Mouse (Mus musculus) cerebellum, postnatal 25 days (tissue): ENCODE measurements around the gene Stmn1.
"Not testable (repeated sequence)": the region's sequence is repeated elsewhere in the genome, so short reads cannot be mapped to it uniquely, and the experiment has no call there.

Source experiments
- DNase-seq, 2 experiments: peaks; one replicate each; pipeline ENCODE4 v3.0.0; 2021; ENCODE audit warnings: mixed read lengths in 2 of 2

The Stmn1 gene

DNA sequence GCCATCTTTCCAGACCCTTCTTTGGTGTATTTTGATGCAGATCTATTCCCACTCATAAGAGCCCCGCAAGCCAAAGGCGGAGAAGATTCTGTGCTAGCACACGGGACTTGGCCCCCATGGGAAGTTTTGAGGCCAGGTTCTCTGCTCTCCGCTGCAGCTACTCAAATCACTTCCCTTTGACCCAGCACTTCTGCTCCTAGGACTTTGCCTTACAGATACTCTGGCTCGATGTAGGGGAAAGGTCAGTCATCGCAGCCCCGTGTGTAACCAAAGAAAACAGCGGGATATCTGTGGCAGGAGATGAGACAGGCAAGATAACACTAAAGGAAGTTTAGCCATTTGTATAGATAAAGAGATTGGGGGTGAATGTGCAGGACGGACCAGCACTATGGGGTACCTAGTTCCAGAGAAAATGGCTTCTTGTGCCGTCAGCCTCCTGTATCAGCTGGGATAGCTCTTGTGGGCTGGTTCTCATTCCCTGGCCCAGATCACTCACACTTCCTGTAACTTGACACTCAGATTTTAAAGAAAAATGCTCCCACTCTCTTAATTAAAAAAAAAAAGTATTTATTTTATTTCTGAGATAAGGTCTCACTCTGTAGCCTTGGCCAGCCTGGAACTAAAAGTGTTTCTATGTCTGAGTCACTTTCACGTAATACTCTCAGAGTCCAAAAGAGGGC, 22.0 kb downstream of the Stmn1 start:
- DNase-seq: no peak

DNA sequence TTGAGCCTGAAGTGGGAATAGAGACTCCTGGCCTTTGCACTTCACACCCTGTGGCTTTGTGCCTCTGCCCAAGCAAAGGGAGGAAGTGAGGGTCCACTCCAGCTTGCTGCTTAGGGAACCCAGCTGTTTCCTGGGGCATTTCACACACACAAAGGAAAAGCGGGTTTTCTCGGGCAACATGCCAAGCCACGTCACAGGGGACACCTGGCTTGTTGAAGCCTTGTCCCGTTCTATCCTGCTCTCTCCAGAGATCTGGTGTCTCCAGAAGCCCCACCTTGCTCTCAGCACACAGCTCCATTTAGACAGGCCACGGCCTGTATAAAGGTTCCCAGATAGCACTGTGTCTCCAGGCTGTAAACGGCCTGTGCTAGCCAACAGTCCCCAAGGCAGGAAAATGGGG, 23.6 kb downstream of the Stmn1 start:
- peak in 1 of 2 experiments; percentile 47 for DNase-seq

DNA sequence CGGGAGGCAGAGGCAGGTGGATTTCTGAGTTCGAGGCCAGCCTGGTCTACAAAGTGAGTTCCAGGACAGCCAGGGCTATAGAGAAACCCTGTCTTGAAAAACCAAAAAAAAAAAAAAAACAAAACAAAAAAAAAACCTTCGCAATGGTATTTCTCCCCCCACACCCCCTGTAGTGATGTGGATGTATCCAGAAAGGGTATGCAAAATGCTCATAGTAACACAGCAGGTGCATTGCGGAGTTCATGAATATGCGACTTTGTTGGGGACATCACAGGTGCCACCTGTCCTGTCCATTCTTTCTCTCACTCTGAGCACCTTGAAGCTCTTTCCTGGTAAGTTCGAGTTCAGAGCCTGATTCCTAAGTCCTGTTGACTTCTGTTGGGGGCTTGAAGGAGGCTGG, 26.0 kb downstream of the Stmn1 start:
- DNase-seq: not testable (repeated sequence)

DNA sequence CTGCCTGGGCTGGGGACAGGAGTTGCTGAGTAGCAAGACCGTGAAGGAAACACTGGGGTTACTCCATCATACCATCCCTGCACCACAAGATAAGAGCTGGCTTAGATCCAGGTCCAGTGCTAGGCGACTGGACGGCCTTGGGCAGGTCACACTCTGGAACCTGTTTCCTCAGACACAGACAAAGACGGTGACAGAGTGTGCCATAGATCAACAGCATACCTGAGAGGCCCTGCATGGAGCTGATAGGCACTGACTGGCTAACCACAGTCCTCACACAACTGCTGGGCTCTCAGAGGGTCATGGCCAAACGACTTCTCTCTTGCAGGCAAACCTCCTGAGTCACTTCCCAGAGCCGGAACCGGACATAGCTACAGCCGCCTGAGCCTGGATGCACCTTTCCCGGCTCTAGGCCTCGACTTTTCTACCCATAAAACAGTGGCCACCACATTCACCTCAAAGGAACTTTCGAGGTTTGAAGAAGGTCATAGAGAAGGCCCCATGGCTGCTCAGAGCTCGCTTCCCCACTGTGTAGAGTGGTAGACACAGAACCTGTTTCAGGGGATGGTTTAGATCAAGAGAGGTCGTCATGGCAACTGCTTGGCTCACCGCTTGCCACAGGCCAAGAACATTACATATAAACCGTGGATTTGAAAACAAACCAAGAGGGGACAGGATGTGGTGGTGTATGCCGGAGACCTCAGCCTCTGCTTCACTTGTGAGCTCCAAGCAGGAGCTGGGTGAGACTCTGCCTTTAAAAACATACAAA, 26.8 kb downstream of the Stmn1 start:
- peak in 1 of 2 experiments; percentile 30 for DNase-seq

DNA sequence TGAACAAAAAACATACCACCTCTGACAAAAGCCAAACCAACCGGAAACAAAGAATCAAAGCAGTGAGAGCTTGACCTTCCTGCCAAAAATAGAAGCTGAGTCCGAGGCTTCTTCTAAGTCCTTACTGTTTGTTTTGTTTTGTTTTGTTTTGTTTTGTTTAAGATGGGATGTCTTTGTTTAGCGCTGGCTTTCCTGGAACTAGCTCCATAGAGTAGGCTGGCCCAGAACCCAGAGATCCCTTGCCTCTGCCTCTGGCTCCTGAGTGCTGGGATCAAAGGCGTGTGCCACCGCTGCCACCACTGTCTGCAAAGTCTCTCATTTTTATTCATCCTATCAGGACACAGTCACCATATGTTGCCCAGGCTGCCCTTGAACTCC, 27.4 kb downstream of the Stmn1 start:
- no peak for DNase-seq

DNA sequence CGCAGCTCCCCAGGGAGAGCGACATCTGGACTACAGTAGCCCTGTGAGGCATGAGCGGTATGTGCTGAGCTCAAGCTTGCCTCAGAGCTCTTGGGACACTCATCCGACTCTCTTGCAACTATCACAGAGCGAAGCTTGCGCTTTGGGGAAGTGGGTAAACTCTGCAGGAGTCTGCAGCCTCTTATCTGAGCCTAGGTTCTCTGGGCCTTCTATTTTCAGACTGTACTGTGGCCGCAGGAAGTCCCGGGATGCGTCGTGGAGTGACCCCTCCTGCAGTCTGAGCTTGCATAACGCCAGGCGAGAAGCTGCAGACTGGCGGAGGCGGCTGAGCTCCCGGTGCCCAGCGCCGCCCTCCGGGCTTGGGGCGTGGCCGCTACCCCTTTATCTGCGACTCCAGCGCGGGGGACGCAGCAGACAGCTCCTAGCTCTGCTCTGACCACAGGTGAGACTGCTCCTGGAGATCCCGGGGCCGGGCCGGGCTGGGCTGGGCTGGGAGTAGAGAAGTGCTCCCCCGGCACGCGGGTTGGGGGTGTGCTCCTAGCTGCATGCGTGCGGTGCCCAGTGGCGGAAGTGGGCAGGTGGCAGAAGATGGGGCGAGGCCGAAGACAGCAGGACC, 28.6 kb downstream of the Stmn1 start, which contains the start of gene Paqr7:
Gene Paqr7 (plus strand): TSS at position 103 of the 616 bp plus-strand sequence.
- peak; percentile 88 to 89 for DNase-seq

DNA sequence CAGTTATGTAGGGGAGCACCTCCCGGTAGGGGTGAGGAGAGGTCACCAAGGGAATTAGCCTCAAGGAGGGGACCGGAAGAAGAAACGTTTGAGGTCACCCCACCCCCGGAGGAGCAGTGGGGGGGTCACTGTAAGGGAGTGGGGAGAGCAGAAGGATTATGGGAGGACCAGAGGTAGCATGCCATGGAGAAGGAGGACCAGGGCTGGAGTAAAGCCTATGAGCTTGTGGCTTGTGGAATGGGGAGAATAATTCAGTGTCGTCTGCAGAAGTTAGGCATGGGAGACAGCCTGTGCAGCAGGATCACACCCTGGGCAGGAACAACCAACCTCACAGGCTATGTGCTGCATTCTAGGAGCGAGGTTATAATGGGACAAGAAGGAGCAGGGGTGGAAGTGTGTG, 29.1 kb downstream of the Stmn1 start:
- DNase-seq: no peak

DNA sequence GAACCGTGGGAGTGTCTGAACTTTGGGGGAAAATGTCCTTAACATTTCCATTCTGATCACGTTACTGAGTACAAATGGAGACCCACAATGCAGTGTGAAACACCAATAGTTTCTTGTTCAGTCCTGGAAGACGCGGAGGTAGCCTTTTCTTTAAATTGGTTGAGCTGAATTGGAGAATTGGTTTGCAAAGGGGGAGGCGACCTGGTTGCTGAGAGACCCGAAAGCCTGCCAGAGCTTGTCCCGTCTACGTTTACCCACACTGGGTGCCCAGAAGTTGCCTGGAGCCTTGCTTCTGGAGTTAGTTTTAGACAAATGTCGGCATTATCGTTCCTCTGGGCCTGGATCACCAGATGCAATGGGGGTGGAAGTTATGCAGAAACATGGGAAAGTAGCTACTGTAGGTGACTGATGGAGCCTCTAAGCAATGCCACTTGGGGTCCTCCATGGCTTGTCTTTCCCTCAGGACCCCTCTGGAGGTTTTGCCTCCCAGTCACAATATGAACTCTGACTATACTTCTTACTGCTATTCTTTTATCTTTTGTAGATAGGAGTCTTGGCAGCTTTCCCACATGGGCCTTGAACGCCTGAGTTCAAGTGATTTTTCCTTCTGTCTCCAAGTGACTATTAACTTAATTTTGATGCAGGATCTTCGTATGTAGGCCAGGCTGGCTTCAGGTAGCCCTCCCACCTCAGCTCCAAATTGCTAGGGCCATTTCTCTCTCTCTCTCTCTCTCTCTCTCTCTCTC, 30.0 kb downstream of the Stmn1 start:
- DNase-seq: peak in 1 of 2 experiments; percentile 23

DNA sequence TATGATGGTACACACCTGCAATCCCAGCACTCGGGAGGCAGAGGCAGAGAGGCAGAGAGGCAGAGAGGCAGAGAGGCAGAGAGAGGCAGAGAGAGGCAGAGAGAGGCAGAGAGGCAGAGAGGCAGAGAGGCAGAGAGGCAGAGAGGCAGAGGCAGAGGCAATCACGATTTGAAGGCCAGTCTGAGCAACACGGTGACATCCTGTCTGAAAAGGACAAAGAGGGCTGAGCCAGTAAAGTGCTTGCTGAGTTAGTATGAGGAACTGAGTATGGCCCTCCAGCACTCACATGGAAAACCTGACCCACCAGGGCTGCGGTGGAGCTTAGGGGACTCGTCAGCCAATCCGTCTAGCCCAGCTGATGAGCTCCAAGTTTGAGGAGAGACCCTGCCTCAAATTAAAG, 30.9 kb downstream of the Stmn1 start:
- DNase-seq: not testable (repeated sequence)

DNA sequence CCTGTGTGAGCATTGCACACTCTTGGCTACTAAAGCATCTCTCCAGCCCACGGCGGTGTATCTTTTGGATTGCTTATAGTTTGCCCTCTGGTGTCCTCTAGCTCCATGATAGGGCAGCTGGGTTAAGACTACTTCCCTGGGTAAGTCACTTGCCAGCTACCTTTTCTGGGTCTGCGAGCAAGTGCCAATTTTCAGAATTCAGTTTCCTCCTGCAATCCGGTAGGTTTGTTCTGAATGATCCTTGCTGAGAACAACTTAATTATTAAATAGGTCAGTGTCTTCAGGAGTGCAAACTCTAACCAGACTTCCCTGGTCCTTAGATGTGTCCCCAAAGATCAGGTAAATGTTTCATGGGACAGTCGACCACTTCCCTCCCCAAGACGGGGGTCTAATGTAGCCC, 33.0 kb downstream of the Stmn1 start:
- DNase-seq: no peak

DNA sequence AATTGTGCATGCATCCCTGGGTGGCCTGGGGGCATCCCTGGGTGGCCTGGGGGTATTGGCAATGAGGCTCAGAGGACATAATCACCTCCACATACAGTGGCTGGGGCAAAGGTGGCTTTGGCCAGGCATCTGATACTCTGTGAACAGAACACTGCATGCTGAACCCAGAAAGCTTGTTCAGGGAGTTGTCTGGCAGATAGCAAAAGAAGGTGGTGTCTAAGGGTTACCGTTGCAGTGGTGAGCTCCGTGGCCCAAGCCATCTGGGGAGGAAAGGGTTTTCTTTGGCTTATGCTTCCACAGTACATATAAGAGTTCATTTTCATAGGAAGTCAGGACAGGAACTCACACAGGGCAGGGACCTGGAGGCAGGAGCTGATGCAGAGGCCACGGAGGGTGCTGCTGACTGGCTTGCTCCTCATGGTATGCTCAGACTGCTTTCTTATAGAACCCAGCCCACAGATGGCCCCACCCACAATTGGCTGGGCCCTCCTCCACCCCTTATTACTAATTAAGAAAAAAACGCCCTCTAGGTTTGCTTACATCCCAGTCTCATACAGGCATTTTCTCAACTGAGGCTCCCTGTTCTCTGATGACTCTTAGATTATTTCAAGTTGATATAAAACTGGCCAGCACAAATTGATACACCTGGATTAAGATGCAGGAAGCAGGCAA, 35.7 kb downstream of the Stmn1 start:
- no peak for DNase-seq

DNA sequence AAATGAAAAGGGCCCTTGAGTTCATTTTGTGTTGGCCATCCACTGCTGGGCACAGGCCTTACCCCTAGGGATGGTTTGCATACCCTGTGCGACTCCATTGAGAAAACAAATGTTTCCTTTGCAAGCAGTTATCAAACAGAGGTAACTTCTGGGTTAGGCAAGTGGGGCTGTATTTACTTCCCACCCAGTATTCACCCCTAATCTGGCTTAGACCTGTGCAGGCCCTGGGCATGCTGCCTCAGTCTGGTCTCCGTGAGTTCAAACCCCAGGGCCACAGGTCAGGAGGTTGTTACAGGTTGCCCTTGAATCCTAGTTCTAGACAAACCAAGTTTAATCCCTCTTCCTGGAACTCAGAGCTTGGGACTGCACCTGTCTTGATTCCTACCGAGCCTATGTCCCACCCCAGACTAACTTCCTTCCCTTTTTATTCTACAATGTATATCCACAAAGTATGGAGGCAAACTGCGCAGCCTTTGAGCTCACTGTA, 37.2 kb downstream of the Stmn1 start:
- DNase-seq: no peak

DNA sequence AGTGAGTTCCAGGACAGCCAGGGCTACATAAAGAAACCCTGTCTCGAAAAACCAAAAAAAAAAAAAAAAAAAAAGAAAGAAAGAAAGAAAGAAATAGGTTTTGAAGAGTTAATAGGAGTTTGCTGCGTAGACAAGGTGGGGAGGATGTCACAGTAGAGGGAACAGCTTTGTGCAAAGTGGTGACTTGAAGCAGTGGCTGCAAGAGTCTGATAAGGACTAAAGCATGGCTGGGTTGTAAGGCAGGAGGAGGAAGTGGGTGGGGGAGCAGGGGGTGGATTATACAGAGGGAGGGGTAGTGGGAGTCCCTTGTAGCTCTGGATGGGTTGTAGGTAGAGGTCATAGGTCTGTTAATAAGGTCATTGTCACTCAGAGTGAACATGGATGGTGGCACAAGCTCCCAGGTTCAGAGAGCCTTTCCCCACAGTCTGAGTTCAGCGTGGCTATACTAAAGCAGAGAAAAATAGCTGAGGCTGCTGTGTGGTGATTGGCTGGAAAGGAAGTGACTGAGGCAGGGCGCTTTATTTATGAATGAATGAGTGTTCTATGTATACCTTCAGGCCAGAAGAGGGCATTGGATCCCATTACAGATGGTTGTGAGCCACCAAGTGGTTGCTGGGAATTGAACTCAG, 38.0 kb downstream of the Stmn1 start:
- DNase-seq: no peak

DNA sequence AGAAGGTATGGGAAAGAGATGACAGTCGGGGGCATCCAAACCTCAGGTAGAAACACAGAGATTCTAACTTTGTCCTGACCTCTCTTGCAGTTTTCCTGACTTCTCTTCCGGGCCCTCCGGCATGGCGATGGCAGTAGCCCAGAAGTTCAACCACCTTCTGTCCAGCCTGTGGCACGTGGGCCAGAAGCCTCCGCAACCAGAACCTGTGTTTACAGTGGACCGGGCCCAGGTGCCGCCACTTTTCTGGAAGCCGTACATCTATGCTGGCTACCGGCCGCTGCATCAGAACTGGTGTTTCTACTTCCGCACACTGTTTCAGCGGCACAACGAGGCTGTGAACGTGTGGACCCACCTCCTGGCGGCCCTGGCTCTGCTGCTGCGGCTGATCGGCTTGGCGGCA, 38.6 kb downstream of the Stmn1 start:
- no peak for DNase-seq

DNA sequence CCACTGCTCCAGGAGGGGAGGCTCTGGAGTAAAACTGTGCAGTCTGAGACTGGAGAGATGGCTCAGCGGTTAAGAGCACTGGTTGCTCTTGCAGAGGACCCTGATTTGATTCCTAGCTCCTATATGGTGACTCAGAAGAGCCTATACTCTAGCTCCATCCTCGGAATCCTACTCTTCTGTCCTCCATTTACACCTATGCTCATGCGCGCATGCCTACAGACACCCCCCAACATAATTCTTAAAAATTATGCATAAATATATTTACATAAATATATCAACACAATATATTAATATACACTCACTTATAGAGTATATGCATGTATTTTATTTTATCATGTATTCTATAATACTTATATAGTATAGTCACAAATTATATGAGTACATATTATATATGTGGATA, 42.3 kb downstream of the Stmn1 start:
- no peak for DNase-seq

DNA sequence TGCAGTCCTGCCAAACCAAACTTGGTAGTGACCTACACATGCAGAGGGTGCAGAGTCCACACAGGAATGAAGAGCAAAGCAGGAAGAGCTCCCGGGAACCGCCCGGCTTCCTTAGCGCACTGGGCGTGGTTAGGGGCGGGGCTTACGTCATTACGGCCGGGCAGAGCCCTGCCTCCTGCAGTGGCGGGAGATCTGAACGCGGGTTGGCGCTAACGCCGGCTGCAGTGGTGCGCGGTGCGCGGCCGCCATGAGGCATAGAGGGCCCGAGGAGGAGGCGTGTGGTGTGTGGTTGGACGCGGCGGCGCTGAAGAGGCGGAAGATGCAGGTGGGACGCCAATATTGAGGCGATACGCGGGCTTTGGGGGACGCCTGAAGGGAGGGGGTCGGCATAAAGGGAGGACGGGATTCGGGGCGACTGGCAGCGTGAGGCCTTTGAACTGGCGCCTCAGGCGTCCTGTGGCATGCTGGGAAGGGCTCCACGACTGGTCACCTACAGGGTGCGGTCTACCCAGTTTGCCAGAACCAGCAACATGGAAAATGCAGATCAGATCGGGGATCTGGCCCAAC, 42.8 kb downstream of the Stmn1 start, which contains the start of gene Aunip:
Gene Aunip (plus strand): TSS at position 155 of the 567 bp plus-strand sequence.
- DNase-seq: peak; percentile 85 to 96

DNA sequence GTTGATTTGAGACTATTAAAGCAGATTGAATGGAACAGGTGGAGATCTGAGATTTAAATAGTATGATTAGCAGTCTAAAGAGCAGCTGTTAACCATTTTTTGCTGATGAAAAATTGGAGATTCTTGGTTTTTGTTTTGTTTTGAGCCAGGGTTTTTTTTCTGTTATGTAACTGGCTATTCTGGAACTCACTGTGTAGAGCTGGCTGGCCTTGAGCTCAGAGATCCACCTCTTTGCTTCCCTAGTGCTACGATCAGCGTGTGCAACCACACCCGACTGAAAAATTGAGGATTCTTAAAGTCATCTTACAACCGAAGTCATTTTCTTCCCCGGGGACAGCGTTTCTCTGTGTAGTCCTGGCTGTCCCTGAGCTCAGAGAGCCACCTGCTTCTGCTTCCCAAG, 43.6 kb downstream of the Stmn1 start:
- DNase-seq: no peak

DNA sequence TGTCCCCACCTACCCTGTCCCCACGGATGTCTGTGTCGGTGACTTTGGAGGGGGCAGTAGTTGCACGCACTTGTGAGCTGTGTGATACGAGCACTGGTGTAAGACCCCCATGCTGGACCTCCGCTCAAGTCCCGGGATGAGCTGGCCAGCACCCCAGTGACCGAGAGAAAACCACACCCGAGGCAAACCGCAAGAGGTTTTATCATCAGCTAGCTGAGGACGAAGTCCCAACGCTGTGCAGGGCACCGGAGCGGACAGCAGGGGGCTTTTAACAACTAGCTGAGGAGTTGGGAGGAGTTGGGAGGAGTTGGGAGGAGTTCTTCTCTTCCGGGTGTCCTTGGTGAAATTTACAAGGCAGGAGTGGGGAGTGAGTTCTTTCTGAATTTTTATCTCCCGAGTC, 44.7 kb downstream of the Stmn1 start:
- no peak for DNase-seq

DNA sequence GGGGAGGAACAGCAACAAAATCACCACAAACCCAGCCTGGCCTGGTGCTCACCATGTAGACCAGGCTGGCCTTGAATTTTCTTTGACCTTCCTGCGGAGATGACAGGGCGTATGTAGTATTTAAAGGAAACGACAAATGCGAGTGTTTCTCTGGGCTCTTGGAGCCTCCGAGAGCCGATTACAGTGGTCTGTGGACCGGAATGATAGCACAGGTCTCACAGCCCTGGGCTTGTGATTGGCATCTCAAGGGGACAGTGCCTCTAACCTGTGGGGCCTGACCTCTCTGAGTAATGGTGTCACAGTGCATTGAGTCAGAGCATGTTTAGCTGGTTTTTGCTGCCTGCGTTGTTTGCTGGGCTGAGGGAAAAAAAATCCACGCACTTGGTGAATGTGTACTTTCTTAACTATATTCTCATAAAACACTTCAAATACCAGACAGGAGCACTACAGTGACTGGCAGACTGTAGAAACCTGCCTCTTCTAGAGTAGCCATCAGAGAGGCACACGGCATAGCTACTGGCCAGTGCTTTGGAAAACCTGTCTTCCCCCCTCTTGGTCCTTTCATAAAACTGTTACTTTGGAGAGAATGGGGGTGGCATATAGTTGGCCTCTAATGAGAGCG, 46.3 kb downstream of the Stmn1 start:
- DNase-seq: no peak

DNA sequence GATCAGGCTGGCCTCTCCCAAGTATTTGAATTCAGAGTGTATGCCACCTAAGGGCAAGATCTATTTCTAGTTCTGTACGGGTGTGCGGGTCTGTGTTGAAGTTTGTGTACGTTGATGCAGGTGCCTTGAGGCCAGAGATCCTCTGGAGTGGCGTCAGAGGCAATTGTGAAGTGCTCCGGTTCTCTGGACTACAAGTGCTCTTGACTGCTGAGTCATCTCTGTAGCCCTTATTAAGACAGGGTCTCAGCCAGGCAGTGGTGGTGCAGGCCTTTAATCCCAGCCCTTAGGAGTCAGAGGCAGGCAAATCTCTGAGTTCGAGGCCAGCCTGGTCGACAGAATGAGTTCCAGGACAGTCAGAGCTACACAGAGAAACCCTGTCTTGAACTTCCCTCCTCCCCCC, 47.5 kb downstream of the Stmn1 start:
- no peak for DNase-seq

DNA sequence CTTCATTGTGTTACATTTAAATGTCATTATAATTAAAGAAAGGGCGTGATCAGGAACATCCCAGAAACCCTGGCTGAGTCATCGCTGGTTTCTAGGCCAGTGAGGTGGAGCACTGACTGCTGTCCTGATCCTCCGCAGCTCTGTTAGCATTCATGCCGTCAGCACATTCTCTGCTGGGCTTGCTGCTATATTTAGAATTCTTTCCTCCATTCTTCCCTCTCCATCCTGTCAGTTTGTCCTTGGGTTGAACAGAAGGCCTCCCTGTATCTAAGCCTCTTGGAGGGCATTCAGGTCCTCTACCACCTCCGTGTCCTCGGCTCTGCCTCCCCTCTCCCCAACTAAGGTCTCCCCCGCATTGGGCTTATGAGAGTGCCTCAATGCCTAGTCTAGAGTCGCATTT, 48.9 kb downstream of the Stmn1 start:
- peak in 1 of 2 experiments; percentile 33 for DNase-seq
